7 mouse cellular contexts compared by ENCODE assay signal in genomic region chr6:97310901-97311331, GRCm38 (mm10). TPM values are rescaled to one million over a fixed set of nuclear protein-coding genes. Genes with fewer than 3 reads are reported as not detected.
DNase-seq lines count a peak whose midpoint lies in the region; ATAC-seq and TF ChIP-seq lines count a peak whose summit lies in the region.

No protein-coding gene starts in this region.

- no peaks in the 10 kb centered on the region for H3K9me3 ChIP-seq in heart, embryonic 14.5 days (ENCODE audit: control insufficient read depth, low read length)
- no peaks in the 10 kb centered on the region for H3K9me3 ChIP-seq in liver, embryonic 12.5 days (replicated peaks)
- no peaks in the 10 kb centered on the region for H3K9me3 ChIP-seq in stomach, postnatal 0 days (ENCODE audit: control insufficient read depth, low read length)

- WGBS in heart, embryonic 14.5 days, result 28% methylated on average over 7 of the region's 7 CpGs
- 22% methylated on average over 7 of the region's 7 CpGs for WGBS in liver, embryonic 12.5 days (ENCODE audit: insufficient replicate concordance)
- 34% methylated on average over 7 of the region's 7 CpGs for WGBS in stomach, postnatal 0 days

- no peaks in the 10 kb centered on the region for H3K27me3 ChIP-seq in heart, embryonic 14.5 days (ENCODE audit: control insufficient read depth, insufficient read depth, low read length)
- H3K27me3 ChIP-seq in liver, embryonic 12.5 days (replicated peaks), result 0 out of 2 replicates have a peak, but pooled peaks cover 3% of the 10 kb centered on the region
- H3K27me3 ChIP-seq in stomach, postnatal 0 days (ENCODE audit: control insufficient read depth, insufficient read depth, low read length), result no peaks in the 10 kb centered on the region

- H3K4me3 ChIP-seq in heart, embryonic 14.5 days (ENCODE audit: control insufficient read depth in 1 of 2, insufficient read depth in 1 of 2, low read depth in 1 of 2, low read length in 2 of 2), result peak overlapping the region; percentile 43
- peak overlapping the region; percentile 51 for H3K4me3 ChIP-seq in liver, embryonic 12.5 days
- peak overlapping the region; percentile 48 for H3K4me3 ChIP-seq in stomach, postnatal 0 days (ENCODE audit: low read depth, low read length)

- H3K36me3 ChIP-seq in heart, embryonic 14.5 days (ENCODE audit: control insufficient read depth, insufficient read depth, low read length), result peaks cover 18% of the 10 kb centered on the region
- H3K36me3 ChIP-seq in liver, embryonic 12.5 days, result peaks cover 8% of the 10 kb centered on the region; the same call in 1 of the 2 replicates
- H3K36me3 ChIP-seq in stomach, postnatal 0 days (ENCODE audit: control insufficient read depth, insufficient read depth, low read length), result 0 out of 2 replicates have a peak, but pooled peaks cover 3% of the 10 kb centered on the region

- ATAC-seq in heart, embryonic 14.5 days (ENCODE audit: insufficient number of reproducible peaks, insufficient read depth, low FRiP score, low read depth), result no peak
- no peak for ATAC-seq in liver, embryonic 12.5 days
- no peak for ATAC-seq in stomach, postnatal 0 days (ENCODE audit: low FRiP score, low TSS enrichment)
- ATAC-seq in frontal cortex, adult (ENCODE audit: low TSS enrichment), result no peak

- H3K27ac ChIP-seq in heart, embryonic 14.5 days (replicated peaks in 1 of 2; ENCODE audit: control insufficient read depth in 1 of 2, insufficient read depth in 1 of 2, low read depth in 2 of 2, low read length in 2 of 2), result peak overlapping the region in 1 of 2 experiments; percentile 76; a peak in 2 of 4 replicates
- 0 out of 2 replicates have a peak overlapping the region, but pooled peaks have one; percentile 41 for H3K27ac ChIP-seq in liver, embryonic 12.5 days
- peak overlapping the region; percentile 95 for H3K27ac ChIP-seq in stomach, postnatal 0 days (replicated peaks)

- H3K9ac ChIP-seq in heart, embryonic 14.5 days (ENCODE audit: low read length), result peak overlapping the region; percentile 66
- H3K9ac ChIP-seq in liver, embryonic 12.5 days, result peak overlapping the region; percentile 55
- peak overlapping the region; percentile 73 for H3K9ac ChIP-seq in stomach, postnatal 0 days (ENCODE audit: low read length)

- H3K4me1 ChIP-seq in heart, embryonic 14.5 days (ENCODE audit: control insufficient read depth in 2 of 2, insufficient read depth in 2 of 2, low read length in 2 of 2), result peaks cover 12 to 25% of the 10 kb centered on the region in 2 experiments; a peak in 3 of 4 replicates
- peaks cover 36% of the 10 kb centered on the region for H3K4me1 ChIP-seq in liver, embryonic 12.5 days
- H3K4me1 ChIP-seq in stomach, postnatal 0 days (replicated peaks; ENCODE audit: control insufficient read depth, insufficient read depth), result no peaks in the 10 kb centered on the region; the same call in 1 of the 2 replicates

- no peak for TF ChIP-seq CTCF in stomach, postnatal 0 days (IDR thresholded peaks at IDR 0.05; ENCODE audit: low read depth)

- TF ChIP-seq EP300 in stomach, postnatal 0 days (optimal IDR thresholded peaks at IDR 0.05), result no peak

- peak overlapping the region; percentile 80 for H3K4me2 ChIP-seq in heart, embryonic 14.5 days (ENCODE audit: low read length)
- peak overlapping the region; percentile 79 for H3K4me2 ChIP-seq in liver, embryonic 12.5 days
- H3K4me2 ChIP-seq in stomach, postnatal 0 days (replicated peaks; ENCODE audit: low read depth), result peak overlapping the region; percentile 79

- DNase-seq in CD4-positive helper T cell, adult 2 months (ENCODE audit: low read depth, low spot score), result peak; percentile 90
- peak; percentile 70 for DNase-seq in ES-CJ7 (ENCODE audit: low read depth, low spot score)
- peak; percentile 40 for DNase-seq in stomach, postnatal 0 days (ENCODE audit: low spot score)
- no peak for DNase-seq in frontal cortex, adult 2 months (ENCODE audit: extremely low spot score in 1 of 2, low spot score in 1 of 2)

RNA-seq across cellular contexts. Expression of gene Lmod3, which starts 58.4 kb away (rescaled TPM):
- 21.7 and 23.0 TPM in 2 replicates for polyA plus RNA-seq in heart, embryonic 14.5 days (2014; fragmentation: Nextera tagmentation; extraction: Ambion mirVana)
- 0.05 and 0.10 TPM in 2 replicates for polyA plus RNA-seq in liver, embryonic 12.5 days (2016; fragmentation: Nextera tagmentation; extraction: Ambion mirVana)
- 0.16 and 0.27 TPM in 2 replicates for polyA plus RNA-seq in stomach, postnatal 0 days (2015; fragmentation: Nextera tagmentation; extraction: Ambion mirVana)
- 0.15 TPM in 1 of 2 replicates, not detected in the other for polyA plus RNA-seq in frontal cortex, adult 2 months (2012; rRNA removed)

Comparison
In these comparisons a context has a peak if more than half of its experiments do, and no peak if none do; other contexts are left out.
1. DNase-seq: peak in CD4-positive helper T cell, adult 2 months (single experiment), ES-CJ7 (single experiment) and stomach, postnatal 0 days (single experiment); none in frontal cortex, adult 2 months (0 of 2).
2. RNA of gene Lmod3, which starts 58.4 kb away (polyA plus RNA-seq): 21.7 to 23.0 TPM in heart, embryonic 14.5 days; 0.16 to 0.27 TPM in stomach, postnatal 0 days, 0.05 to 0.10 TPM in liver, embryonic 12.5 days and 0.15 TPM in frontal cortex, adult 2 months; every median in the first group is over 10 times any median in the second.
3. Peak in every context shown above with its lines, with median percentiles within 50 percentile points of each other: H3K4me2 ChIP-seq, H3K4me3 ChIP-seq and H3K9ac ChIP-seq.